Comparison of ENCODE assay signal across 8 mouse cellular contexts in genomic region chr8:95426781-95427281, GRCm38 (mm10). TPM values are rescaled to one million over a fixed set of nuclear protein-coding genes. Genes with fewer than 3 reads are reported as not detected.
A peak's percentile ranks its signal among the peaks of the same experiment; 100 is the strongest.
DNase-seq lines count a peak whose midpoint lies in the region; ATAC-seq lines count a peak whose summit lies in the region.

No protein-coding gene starts in this region.

- H3K9ac ChIP-seq in hindbrain, embryonic 13.5 days, result no peak overlapping the region
- no peak overlapping the region for H3K9ac ChIP-seq in hindbrain, embryonic 11.5 days (ENCODE audit: low read depth, low read length)
- 0 out of 2 replicates have a peak overlapping the region, but pooled peaks have one; percentile 37 for H3K9ac ChIP-seq in heart, embryonic 15.5 days
- no peak overlapping the region for H3K9ac ChIP-seq in liver, embryonic 15.5 days
- no peak overlapping the region for H3K9ac ChIP-seq in stomach, embryonic 15.5 days

- peaks cover 61% of the 10 kb centered on the region for H3K4me1 ChIP-seq in hindbrain, embryonic 13.5 days (replicated peaks)
- peaks cover 7% of the 10 kb centered on the region; the same call in 1 of the 2 replicates for H3K4me1 ChIP-seq in hindbrain, embryonic 11.5 days (replicated peaks; ENCODE audit: control insufficient read depth, insufficient read depth, low read length)
- H3K4me1 ChIP-seq in heart, embryonic 15.5 days (replicated peaks), result peaks cover 74% of the 10 kb centered on the region
- H3K4me1 ChIP-seq in liver, embryonic 15.5 days (replicated peaks), result peaks cover 54% of the 10 kb centered on the region
- H3K4me1 ChIP-seq in stomach, embryonic 15.5 days, result peaks cover 42% of the 10 kb centered on the region

- 0 out of 2 replicates have a peak overlapping the region, but pooled peaks have one; percentile 11 for H3K4me2 ChIP-seq in hindbrain, embryonic 13.5 days
- H3K4me2 ChIP-seq in hindbrain, embryonic 11.5 days (replicated peaks; ENCODE audit: low read depth, low read length), result no peak overlapping the region
- peak overlapping the region; percentile 74 for H3K4me2 ChIP-seq in heart, embryonic 15.5 days
- no peak overlapping the region for H3K4me2 ChIP-seq in liver, embryonic 15.5 days
- no peak overlapping the region for H3K4me2 ChIP-seq in stomach, embryonic 15.5 days

- 50% methylated on average over 2 of the region's 2 CpGs for WGBS in hindbrain, embryonic 13.5 days
- 94% methylated on average over 2 of the region's 2 CpGs for WGBS in hindbrain, embryonic 11.5 days
- WGBS in heart, embryonic 15.5 days, result 10% methylated on average over 2 of the region's 2 CpGs
- 67% methylated on average over 2 of the region's 2 CpGs for WGBS in liver, embryonic 15.5 days (ENCODE audit: insufficient replicate concordance)
- WGBS in stomach, embryonic 15.5 days, result 30% methylated on average over 2 of the region's 2 CpGs

- H3K4me3 ChIP-seq in hindbrain, embryonic 13.5 days, result no peak overlapping the region
- no peak overlapping the region for H3K4me3 ChIP-seq in hindbrain, embryonic 11.5 days (ENCODE audit: low read depth, low read length)
- H3K4me3 ChIP-seq in heart, embryonic 15.5 days, result no peak overlapping the region
- no peak overlapping the region for H3K4me3 ChIP-seq in liver, embryonic 15.5 days (replicated peaks)
- no peak overlapping the region for H3K4me3 ChIP-seq in stomach, embryonic 15.5 days (replicated peaks)

- H3K27ac ChIP-seq in hindbrain, embryonic 13.5 days, result peak overlapping the region; percentile 77
- no peak overlapping the region for H3K27ac ChIP-seq in hindbrain, embryonic 11.5 days (ENCODE audit: low read depth, low read length)
- H3K27ac ChIP-seq in heart, embryonic 15.5 days, result peak overlapping the region; percentile 99
- H3K27ac ChIP-seq in liver, embryonic 15.5 days (replicated peaks), result peak overlapping the region; percentile 46; the same call in 1 of the 2 replicates
- peak overlapping the region; percentile 91 for H3K27ac ChIP-seq in stomach, embryonic 15.5 days

- no peak for DNase-seq in hindbrain, embryonic 11.5 days (ENCODE audit: low spot score)
- peak; percentile 40 for DNase-seq in cerebellum, adult 9-11 months
- no peak for DNase-seq in gastrocnemius, adult 18-20 months (ENCODE audit: low spot score)

- no peaks in the 10 kb centered on the region for H3K9me3 ChIP-seq in hindbrain, embryonic 13.5 days
- H3K9me3 ChIP-seq in hindbrain, embryonic 11.5 days (ENCODE audit: control insufficient read depth, low read length), result no peaks in the 10 kb centered on the region
- H3K9me3 ChIP-seq in heart, embryonic 15.5 days (replicated peaks), result no peaks in the 10 kb centered on the region
- H3K9me3 ChIP-seq in liver, embryonic 15.5 days (replicated peaks), result no peaks in the 10 kb centered on the region
- H3K9me3 ChIP-seq in stomach, embryonic 15.5 days, result no peaks in the 10 kb centered on the region

- H3K27me3 ChIP-seq in hindbrain, embryonic 13.5 days, result no peaks in the 10 kb centered on the region
- no peaks in the 10 kb centered on the region for H3K27me3 ChIP-seq in hindbrain, embryonic 11.5 days (ENCODE audit: control insufficient read depth, insufficient read depth, low read length)
- H3K27me3 ChIP-seq in heart, embryonic 15.5 days, result no peaks in the 10 kb centered on the region
- no peaks in the 10 kb centered on the region for H3K27me3 ChIP-seq in liver, embryonic 15.5 days
- no peaks in the 10 kb centered on the region for H3K27me3 ChIP-seq in stomach, embryonic 15.5 days (replicated peaks)

- peaks cover 19% of the 10 kb centered on the region for H3K36me3 ChIP-seq in hindbrain, embryonic 13.5 days
- no peaks in the 10 kb centered on the region for H3K36me3 ChIP-seq in hindbrain, embryonic 11.5 days (ENCODE audit: control insufficient read depth, insufficient read depth, low read length)
- H3K36me3 ChIP-seq in heart, embryonic 15.5 days, result peaks cover 17% of the 10 kb centered on the region
- H3K36me3 ChIP-seq in liver, embryonic 15.5 days (replicated peaks), result peaks cover 12% of the 10 kb centered on the region
- H3K36me3 ChIP-seq in stomach, embryonic 15.5 days, result peaks cover 6% of the 10 kb centered on the region; the same call in 1 of the 2 replicates

- ATAC-seq in hindbrain, embryonic 13.5 days (ENCODE audit: low FRiP score), result peak; percentile 67
- ATAC-seq in hindbrain, embryonic 11.5 days (ENCODE audit: low FRiP score), result no peak
- ATAC-seq in heart, embryonic 15.5 days (replicated peaks; ENCODE audit: insufficient number of reproducible peaks, insufficient read depth, low FRiP score, low read depth), result peak; percentile 66
- no peak for ATAC-seq in liver, embryonic 15.5 days (ENCODE audit: insufficient read depth)
- ATAC-seq in stomach, embryonic 15.5 days (ENCODE audit: insufficient read depth, low FRiP score, low read depth), result peak; percentile 36; the same call in 1 of the 2 replicates
- no peak for ATAC-seq in erythroblast, adult 5-6 weeks (replicated peaks; ENCODE audit: low FRiP score, poor library complexity, severe bottlenecking)

RNA-seq across cellular contexts. Expression of gene Cfap20, which starts 7.8 kb away (rescaled TPM):
- polyA plus RNA-seq in hindbrain, embryonic 13.5 days (2015; fragmentation: Nextera tagmentation; extraction: Ambion mirVana), result 134 TPM in 2 replicates
- polyA plus RNA-seq in hindbrain, embryonic 11.5 days (2014; fragmentation: Nextera tagmentation; extraction: Ambion mirVana), result 141 and 145 TPM in 2 replicates
- 146 and 147 TPM in 2 replicates for polyA plus RNA-seq in heart, embryonic 15.5 days (2015; fragmentation: Nextera tagmentation; extraction: Ambion mirVana)
- polyA plus RNA-seq in liver, embryonic 15.5 days (2015; fragmentation: Nextera tagmentation; extraction: Ambion mirVana), result 28.2 and 31.5 TPM in 2 replicates
- polyA plus RNA-seq in stomach, embryonic 15.5 days (2015; fragmentation: Nextera tagmentation; extraction: Ambion mirVana), result 134 and 140 TPM in 2 replicates
- 1 to 10 TPM; 6.0 to 6.5 TPM for total RNA-seq in gastrocnemius, adult 18-20 months (2021)
- 16.7 and 24.6 TPM in 2 replicates for total RNA-seq in erythroblast, adult 5-6 weeks (2015; ENCODE audit: low replicate concordance)
- 3.2 and 11.2 TPM in 2 replicates for total RNA-seq in erythroblast, adult 5-6 weeks (2017; ENCODE audit: low replicate concordance)

Comparison
In these comparisons a context has a peak if more than half of its experiments do, and no peak if none do; other contexts are left out.
1. ATAC-seq: peak in hindbrain, embryonic 13.5 days (single experiment), heart, embryonic 15.5 days (single experiment) and stomach, embryonic 15.5 days (single experiment); none in hindbrain, embryonic 11.5 days (single experiment), liver, embryonic 15.5 days (single experiment) and erythroblast, adult 5-6 weeks (single experiment).
2. H3K4me2 ChIP-seq: peak in hindbrain, embryonic 13.5 days (single experiment) and heart, embryonic 15.5 days (single experiment); none in hindbrain, embryonic 11.5 days (single experiment), liver, embryonic 15.5 days (single experiment) and stomach, embryonic 15.5 days (single experiment).